Mouse (Mus musculus): ENCODE results near the gene 9830107B12Rik.
A peak's percentile ranks its signal among the peaks of the same experiment; 100 is the strongest.
"Not testable (repeated sequence)": the region's sequence is repeated elsewhere in the genome, so short reads cannot be mapped to it uniquely, and the experiment has no call there.

The 9830107B12Rik gene

GRCm38 (mm10) chr17:48146120-48146519 lies at the start of gene 9830107B12Rik:
TSS of gene 9830107B12Rik (minus strand) at chr17:48146268.
- DNase-seq (ENCODE audit: low spot score in 2 of 2), result no peak

- DNase-seq (ENCODE audit: low spot score in 2 of 2), result no peak
Measured at GRCm38 (mm10) chr17:48192366-48192765, 46.3 kb upstream of the 9830107B12Rik start.

DNA sequence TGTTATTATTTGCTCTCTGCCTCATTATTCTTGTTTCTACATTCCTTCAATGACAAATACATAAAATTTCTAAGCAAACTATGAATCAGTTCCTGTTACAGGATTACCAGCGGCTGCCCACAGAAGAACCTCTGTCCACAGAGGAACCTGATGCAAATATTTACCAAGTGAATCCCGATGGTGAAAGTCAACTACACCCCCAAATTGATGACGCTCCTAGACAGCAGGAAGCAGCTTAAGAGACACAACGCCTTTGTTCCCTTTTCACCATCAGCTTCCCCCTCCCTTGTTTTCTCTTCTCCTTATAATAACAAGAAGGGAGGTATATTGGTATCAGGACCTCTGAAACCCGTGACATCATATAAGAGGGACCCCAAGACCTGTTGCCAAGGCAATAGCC lies 39.2 kb upstream of the 9830107B12Rik start:
- DNase-seq (ENCODE audit: low spot score in 2 of 2), result no peak

DNA sequence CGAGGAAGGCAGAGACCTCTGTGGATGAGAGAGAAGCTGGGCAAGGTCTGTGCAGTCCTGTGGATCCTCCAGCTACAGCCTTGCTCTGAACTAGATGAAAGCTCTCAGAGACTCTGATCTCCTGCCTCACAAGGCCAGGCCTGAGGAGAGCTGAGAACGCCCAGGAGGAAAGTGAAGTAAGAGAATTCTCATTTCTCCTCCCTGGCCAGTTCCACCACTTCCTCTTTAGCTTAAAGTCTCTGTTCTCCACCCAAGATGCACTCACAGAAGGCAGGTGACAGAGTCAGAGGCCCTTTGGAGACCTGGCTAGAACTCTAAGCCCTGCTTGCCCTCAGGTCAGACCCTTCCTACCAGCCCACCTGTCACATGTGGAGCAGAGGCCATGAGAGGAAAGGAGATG lies 21.0 kb upstream of the 9830107B12Rik start, which contains the start of gene A530064D06Rik:
A530064D06Rik (minus strand) TSS at position 173 of the 400 bp plus-strand sequence.
- DNase-seq (ENCODE audit: low spot score in 2 of 2), result not testable (repeated sequence)

- DNase-seq (ENCODE audit: low spot score in 2 of 2), result no peak
Measured at GRCm38 (mm10) chr17:48157382-48158076, 11.5 kb upstream of the 9830107B12Rik start.

DNA sequence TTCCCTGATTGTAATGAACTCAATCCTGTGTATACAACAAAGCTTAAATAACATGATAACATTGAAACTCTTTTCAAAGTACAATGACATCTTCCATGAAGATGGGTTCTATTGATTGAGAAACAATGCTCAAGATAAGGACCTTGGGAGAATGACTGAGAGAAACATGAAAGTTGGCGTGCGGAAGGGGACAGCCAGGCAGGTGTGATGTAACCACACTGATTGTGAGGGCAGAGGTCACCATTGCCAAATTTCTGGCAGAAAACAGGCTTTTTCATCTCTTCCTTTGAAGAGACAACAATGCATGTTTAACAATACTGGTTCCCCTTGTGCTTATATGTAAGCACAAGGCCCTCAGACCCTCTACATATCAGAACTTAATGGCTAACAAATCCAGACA lies 13.3 kb downstream of the 9830107B12Rik start:
- DNase-seq (ENCODE audit: low spot score in 2 of 2), result no peak

GRCm38 (mm10) chr17:48120456-48120855 lies 25.6 kb downstream of the 9830107B12Rik start:
- DNase-seq (ENCODE audit: low spot score in 2 of 2), result no peak

- peak; percentile 71 to 86 for DNase-seq (ENCODE audit: low spot score in 2 of 2)
Measured at GRCm38 (mm10) chr17:48119656-48120055, 26.4 kb downstream of the 9830107B12Rik start.

- no peak for DNase-seq (ENCODE audit: low spot score in 2 of 2)
Measured at GRCm38 (mm10) chr17:48118570-48118969, 27.5 kb downstream of the 9830107B12Rik start.

- peak in 1 of 2 experiments; percentile 59 for DNase-seq (ENCODE audit: low spot score in 2 of 2)
Measured at GRCm38 (mm10) chr17:48110547-48111287, 35.4 kb downstream of the 9830107B12Rik start.

- no peak for DNase-seq (ENCODE audit: low spot score in 2 of 2)
Measured at GRCm38 (mm10) chr17:48108520-48108919, 37.5 kb downstream of the 9830107B12Rik start.

GRCm38 (mm10) chr17:48107862-48108261 lies 38.2 kb downstream of the 9830107B12Rik start:
- DNase-seq (ENCODE audit: low spot score in 2 of 2), result no peak

GRCm38 (mm10) chr17:48107333-48107732 lies 38.7 kb downstream of the 9830107B12Rik start:
- DNase-seq (ENCODE audit: low spot score in 2 of 2), result no peak

GRCm38 (mm10) chr17:48100441-48101417 lies 45.3 kb downstream of the 9830107B12Rik start:
- peak; percentile 76 to 90 for DNase-seq (ENCODE audit: low spot score in 2 of 2)

- DNase-seq (ENCODE audit: low spot score in 2 of 2), result no peak
Measured at GRCm38 (mm10) chr17:48099312-48099711, 46.8 kb downstream of the 9830107B12Rik start.

DNA sequence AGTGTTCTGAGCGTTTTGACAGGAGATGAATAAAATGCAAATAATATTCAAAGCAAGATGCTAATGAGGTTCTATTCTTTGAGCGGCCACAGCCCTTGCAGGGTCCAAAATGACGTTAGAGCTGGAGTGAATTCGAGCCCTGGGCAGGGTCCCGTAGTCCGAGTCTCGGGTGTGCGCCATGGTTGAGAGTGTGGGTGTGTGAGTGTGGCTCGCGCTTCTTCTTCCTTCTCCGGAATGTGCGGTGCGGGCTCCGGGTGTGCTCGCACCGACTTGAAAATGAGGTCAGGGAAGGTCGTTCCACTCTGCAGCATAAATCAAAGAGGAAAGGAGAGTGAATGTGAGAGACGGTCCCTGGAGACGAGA lies 47.6 kb downstream of the 9830107B12Rik start:
- DNase-seq (ENCODE audit: low spot score in 2 of 2), result no peak

- DNase-seq (ENCODE audit: low spot score in 2 of 2), result no peak
Measured at GRCm38 (mm10) chr17:48097743-48098527, 48.1 kb downstream of the 9830107B12Rik start.

DNA sequence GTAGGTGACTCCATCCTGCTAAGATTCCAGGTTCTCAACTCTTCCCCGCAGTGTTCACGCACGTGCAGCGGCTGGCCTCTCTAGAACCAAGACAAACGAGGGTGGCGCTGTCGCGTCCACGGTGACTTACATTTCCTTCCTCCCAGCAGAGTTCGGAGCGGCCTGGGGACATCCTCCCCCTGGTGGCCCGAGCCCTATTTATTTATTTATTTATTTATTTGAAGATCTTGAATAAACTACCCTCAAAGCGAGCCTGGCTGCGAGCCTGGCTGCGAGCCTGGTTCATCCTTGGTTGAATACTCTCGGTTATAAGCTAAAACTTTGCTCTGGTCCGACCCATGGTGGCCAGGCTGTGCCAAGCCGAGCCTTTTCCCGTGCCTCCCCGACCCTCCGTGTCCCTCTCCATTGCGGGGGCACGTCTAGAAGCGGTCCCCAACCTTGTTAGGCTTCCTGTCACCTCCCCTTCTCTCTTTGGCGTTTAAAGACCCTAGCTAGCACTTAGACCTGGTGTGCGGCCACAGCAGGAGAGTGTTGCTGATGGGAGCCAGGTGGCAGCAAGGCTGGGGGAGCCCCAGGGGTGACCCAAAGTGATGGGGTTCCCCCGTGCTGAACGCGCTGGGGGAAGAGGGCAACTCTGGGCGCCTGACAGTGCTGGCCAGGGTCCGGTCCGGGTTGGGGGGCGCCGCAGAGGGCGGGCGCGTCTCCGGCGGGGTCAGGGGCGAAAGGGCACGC lies 48.9 kb downstream of the 9830107B12Rik start:
- peak in 1 of 2 experiments; percentile 45 for DNase-seq (ENCODE audit: low spot score in 2 of 2)

DNA sequence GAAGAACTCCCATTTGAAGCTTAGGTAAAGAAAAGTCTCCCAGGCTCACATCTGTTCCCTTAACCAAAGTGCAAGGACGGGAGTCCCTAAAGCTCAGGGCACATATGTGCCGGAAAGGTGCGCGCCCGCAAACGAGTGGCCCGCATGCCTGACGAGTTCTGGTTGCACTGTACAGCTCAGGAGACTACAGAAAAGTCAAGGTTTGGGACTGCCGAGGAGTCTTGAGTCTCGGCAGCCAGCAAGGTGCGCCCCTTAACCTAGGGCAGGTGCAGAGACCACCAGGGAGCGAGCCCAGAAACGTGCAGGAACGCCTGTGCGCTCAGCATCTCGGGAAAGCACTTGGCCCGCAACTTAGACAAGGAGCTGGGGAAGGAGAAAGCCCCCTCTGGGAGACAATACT lies 49.7 kb downstream of the 9830107B12Rik start:
- no peak for DNase-seq (ENCODE audit: low spot score in 2 of 2)

DNA sequence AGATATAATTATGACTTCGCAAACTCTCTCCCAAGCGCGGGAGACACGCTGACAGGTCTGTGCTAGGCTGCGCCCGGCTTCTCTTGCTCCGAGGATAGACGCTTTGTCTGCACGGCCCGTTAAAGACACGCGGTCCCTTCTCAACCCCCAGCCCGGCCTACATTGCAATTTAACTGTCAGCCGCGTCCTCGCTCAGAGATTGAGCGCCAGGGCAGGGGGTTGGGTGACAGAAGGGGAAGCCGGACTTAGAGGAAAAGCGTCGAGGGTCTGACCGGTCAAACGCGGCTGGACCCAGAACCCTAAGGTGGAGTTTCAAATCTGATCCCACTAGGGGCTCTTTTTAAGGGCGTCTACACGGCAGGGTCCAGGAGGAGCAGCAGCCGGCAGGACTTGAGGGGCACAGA lies 50.3 kb downstream of the 9830107B12Rik start:
- no peak for DNase-seq (ENCODE audit: low spot score in 2 of 2)
